10 mouse cellular contexts compared by ENCODE assay signal in the genomic region with DNA sequence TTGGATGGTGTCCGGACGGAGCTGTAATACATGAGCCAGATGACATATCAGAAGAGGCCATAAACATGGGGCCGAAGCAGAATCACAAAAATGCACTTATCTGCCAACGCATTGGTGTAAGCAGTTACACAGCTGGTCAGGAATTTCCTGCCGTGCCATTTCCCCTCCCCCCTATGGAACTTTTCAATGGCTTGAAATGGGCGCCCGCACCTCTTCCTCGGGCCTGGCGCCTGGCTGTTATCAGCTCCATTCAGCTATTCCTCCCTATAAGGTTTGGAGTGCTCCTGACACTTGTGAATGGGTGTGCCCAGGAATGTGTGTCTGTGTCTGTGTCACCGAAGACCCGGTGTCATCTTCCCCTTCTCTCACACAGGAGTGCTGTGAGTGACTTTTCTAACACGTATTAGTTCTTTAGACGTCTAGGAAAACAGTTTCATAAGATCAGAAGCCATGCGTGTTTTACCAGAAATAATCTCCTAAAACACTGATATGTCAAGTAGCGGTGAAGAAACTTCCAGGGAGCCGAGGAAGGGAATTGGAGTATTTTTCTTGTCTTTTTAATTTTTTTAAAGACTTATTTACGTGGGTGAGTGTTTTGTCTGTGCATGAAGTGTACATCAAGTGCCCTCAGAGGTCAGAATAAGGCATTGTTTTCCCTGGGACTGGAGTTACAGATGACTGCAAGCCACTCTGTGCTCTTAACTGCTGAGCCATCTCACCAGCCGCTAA. TPM values are rescaled to one million over a fixed set of nuclear protein-coding genes. Genes with fewer than 3 reads are reported as not detected.
DNase-seq lines count a peak whose midpoint lies in the region; ATAC-seq lines count a peak whose summit lies in the region.
"Had no signal": no experiment of that assay in that cellular context is flagged by ENCODE, and none has a peak within 500 bp of the region (broad histone marks: within the 10 kb centered on the region; RNA-seq: fewer than 3 reads in every experiment).

No protein-coding gene starts in this region.

- 24% methylated on average over 18 of the region's 18 CpGs for WGBS in liver, embryonic 12.5 days (ENCODE audit: insufficient replicate concordance)
- 89% methylated on average over 18 of the region's 18 CpGs for WGBS in forebrain, embryonic 10.5 days
- WGBS in hindbrain, embryonic 10.5 days = 83% methylated on average over 18 of the region's 18 CpGs

- no peaks in the 10 kb centered on the region; the same call in 1 of the 2 replicates for H3K9me3 ChIP-seq in erythroblast, embryonic 14.5 days (ENCODE audit: control insufficient read depth, low read length)
- H3K9me3 ChIP-seq in liver, embryonic 12.5 days (replicated peaks) = no peaks in the 10 kb centered on the region
- H3K9me3 ChIP-seq in forebrain, embryonic 10.5 days = peaks cover 6% of the 10 kb centered on the region; the same call in 1 of the 2 replicates
- H3K9me3 ChIP-seq in hindbrain, embryonic 10.5 days = peaks cover 6% of the 10 kb centered on the region; the same call in 1 of the 2 replicates
- H3K9me3 ChIP-seq: embryonic facial prominence, embryonic 13.5 days had no signal

- no peaks in the 10 kb centered on the region for H3K36me3 ChIP-seq in erythroblast, embryonic 14.5 days (ENCODE audit: control insufficient read depth)
- no peaks in the 10 kb centered on the region for H3K36me3 ChIP-seq in liver, embryonic 12.5 days
- H3K36me3 ChIP-seq in forebrain, embryonic 10.5 days (replicated peaks) = no peaks in the 10 kb centered on the region
- no peaks in the 10 kb centered on the region for H3K36me3 ChIP-seq in hindbrain, embryonic 10.5 days
- H3K36me3 ChIP-seq: embryonic facial prominence, embryonic 13.5 days had no signal

- no peak for ATAC-seq in erythroblast, adult 5-6 weeks (replicated peaks; ENCODE audit: low FRiP score, poor library complexity, severe bottlenecking)
- peak; percentile 80 for ATAC-seq in liver, embryonic 12.5 days
- ATAC-seq in megakaryocyte, adult 5-6 weeks (ENCODE audit: poor library complexity, severe bottlenecking) = no peak

- H3K4me2 ChIP-seq in liver, embryonic 12.5 days = peak overlapping the region; percentile 56
- H3K4me2 ChIP-seq: embryonic facial prominence, embryonic 13.5 days had no signal

- H3K27ac ChIP-seq in liver, embryonic 12.5 days = peak overlapping the region; percentile 72
- no peak overlapping the region for H3K27ac ChIP-seq in forebrain, embryonic 10.5 days
- no peak overlapping the region for H3K27ac ChIP-seq in hindbrain, embryonic 10.5 days
- H3K27ac ChIP-seq: embryonic facial prominence, embryonic 13.5 days had no signal

- H3K9ac ChIP-seq in liver, embryonic 12.5 days = no peak overlapping the region
- H3K9ac ChIP-seq: embryonic facial prominence, embryonic 13.5 days had no signal

- peak; percentile 25 to 52 for DNase-seq in heart, adult 9 months (ENCODE audit: low spot score in 2 of 2)
- DNase-seq in lung, postnatal 4 days = peak; percentile 65 to 78
- no peak for DNase-seq in forebrain, embryonic 10.5 days (ENCODE audit: extremely low spot score, low spot score)
- no peak for DNase-seq in hindbrain, embryonic 10.5 days (ENCODE audit: low spot score)

- peak overlapping the region; percentile 37 for H3K4me3 ChIP-seq in erythroblast, embryonic 14.5 days (replicated peaks)
- H3K4me3 ChIP-seq in liver, embryonic 12.5 days = peak overlapping the region; percentile 22; the same call in 1 of the 2 replicates
- no peak overlapping the region for H3K4me3 ChIP-seq in forebrain, embryonic 10.5 days
- H3K4me3 ChIP-seq in hindbrain, embryonic 10.5 days = no peak overlapping the region
- H3K4me3 ChIP-seq: embryonic facial prominence, embryonic 13.5 days; megakaryocyte, embryonic 14.5 days had no signal

- peaks cover 19% of the 10 kb centered on the region for H3K4me1 ChIP-seq in erythroblast, embryonic 14.5 days (ENCODE audit: control insufficient read depth)
- peaks cover 37% of the 10 kb centered on the region for H3K4me1 ChIP-seq in liver, embryonic 12.5 days
- H3K4me1 ChIP-seq in forebrain, embryonic 10.5 days = no peaks in the 10 kb centered on the region
- H3K4me1 ChIP-seq in hindbrain, embryonic 10.5 days (replicated peaks) = no peaks in the 10 kb centered on the region

- no peaks in the 10 kb centered on the region for H3K27me3 ChIP-seq in erythroblast, embryonic 14.5 days (ENCODE audit: control insufficient read depth)
- H3K27me3 ChIP-seq in liver, embryonic 12.5 days (replicated peaks) = no peaks in the 10 kb centered on the region
- H3K27me3 ChIP-seq in forebrain, embryonic 10.5 days (ENCODE audit: poor library complexity, severe bottlenecking) = no peaks in the 10 kb centered on the region
- no peaks in the 10 kb centered on the region for H3K27me3 ChIP-seq in hindbrain, embryonic 10.5 days (ENCODE audit: insufficient read depth, poor library complexity, severe bottlenecking)
- H3K27me3 ChIP-seq: embryonic facial prominence, embryonic 13.5 days; megakaryocyte, embryonic 14.5 days had no signal

RNA-seq across cellular contexts. Expression of a gene that starts 44.8 kb away (rescaled TPM):
- polyA plus RNA-seq in erythroblast, embryonic 14.5 days (2012) = 0.98 and 1.0 TPM in 2 replicates
- total RNA-seq in erythroblast, adult 5-6 weeks (2015; ENCODE audit: low replicate concordance) = 34.4 and 44.7 TPM in 2 replicates
- total RNA-seq in erythroblast, adult 5-6 weeks (2017; ENCODE audit: low replicate concordance) = 22.3 and 29.1 TPM in 2 replicates
- polyA plus RNA-seq in liver, embryonic 12.5 days (2016; fragmentation: Nextera tagmentation; extraction: Ambion mirVana) = 57.6 and 62.7 TPM in 2 replicates
- 151 and 159 TPM in 2 replicates for polyA plus RNA-seq in forebrain, embryonic 10.5 days (2016; fragmentation: Nextera tagmentation; extraction: Ambion mirVana)
- 135 and 156 TPM in 2 replicates for polyA plus RNA-seq in hindbrain, embryonic 10.5 days (2016; fragmentation: Nextera tagmentation; extraction: Ambion mirVana)
- total RNA-seq in megakaryocyte, adult 5-6 weeks (2015) = 125 and 137 TPM in 2 replicates
- total RNA-seq in megakaryocyte, adult 5-6 weeks (2017) = 63.8 and 68.3 TPM in 2 replicates

Comparison
In these comparisons a context has a peak if more than half of its experiments do, and no peak if none do; other contexts are left out.
1. H3K4me3 ChIP-seq: peak in erythroblast, embryonic 14.5 days (single experiment) and liver, embryonic 12.5 days (single experiment); none in forebrain, embryonic 10.5 days (single experiment) and hindbrain, embryonic 10.5 days (single experiment).
2. DNase-seq: peak in heart, adult 9 months (2 of 2) and lung, postnatal 4 days (2 of 2); none in forebrain, embryonic 10.5 days (single experiment) and hindbrain, embryonic 10.5 days (single experiment).
3. RNA of a gene that starts 44.8 kb away (polyA plus RNA-seq): 151 to 159 TPM in forebrain, embryonic 10.5 days, 135 to 156 TPM in hindbrain, embryonic 10.5 days and 57.6 to 62.7 TPM in liver, embryonic 12.5 days; 0.98 to 1.0 TPM in erythroblast, embryonic 14.5 days; every median in the first group is over 10 times any median in the second.